In genomic region chr9:42846676-42847425, GRCm38 (mm10) we compare ENCODE assay signal across 15 mouse cellular contexts.
DNase-seq lines count a peak whose midpoint lies in the region.
"Had no signal": no experiment of that assay in that cellular context is flagged by ENCODE, and none has a peak within 500 bp of the region (broad histone marks: within the 10 kb centered on the region; RNA-seq: fewer than 3 reads in every experiment).

No protein-coding gene starts in this region.

- peak; percentile 37 for DNase-seq in layer of hippocampus, adult 11-12 months (ENCODE audit: low spot score)
- no peak for DNase-seq in layer of hippocampus, adult 9-10 months (ENCODE audit: low spot score)
- DNase-seq in frontal cortex, postnatal 36 days (ENCODE audit: low spot score in 2 of 2), result peak; percentile 39 to 54
- DNase-seq in left cerebral cortex, postnatal 10 days (ENCODE audit: extremely low spot score in 1 of 2, low spot score in 2 of 2), result peak; percentile 32 to 59
- peak; percentile 25 to 36 for DNase-seq in right cerebral cortex, postnatal 36 days (ENCODE audit: low spot score in 2 of 2)
- no peak for DNase-seq in lung, postnatal 10 days
- no peak for DNase-seq in kidney, adult 11 months
- no peak for DNase-seq in cerebellum, adult 11 months
- DNase-seq: cerebellum, adult 8-10 months; gastrocnemius, adult 2 months; kidney, postnatal 36 days; liver, postnatal 0 days; lung, postnatal 36 days; retina, postnatal 1 day; thymus, adult 2 months had no signal

- intact Hi-C loops in left cerebral cortex, postnatal 10 days (cut with DNase I), result no loop called here

Comparison
In these comparisons a context has a peak if more than half of its experiments do, and no peak if none do; other contexts are left out.
1. DNase-seq: peak in layer of hippocampus, adult 11-12 months (single experiment), frontal cortex, postnatal 36 days (2 of 2), left cerebral cortex, postnatal 10 days (2 of 2) and right cerebral cortex, postnatal 36 days (2 of 2); none in layer of hippocampus, adult 9-10 months (single experiment), lung, postnatal 10 days (single experiment), kidney, adult 11 months (single experiment) and cerebellum, adult 11 months (single experiment).